Mouse (Mus musculus): ENCODE measurements around the gene Mllt6.

Mllt6 gene

GRCm38 (mm10) chr11:97669268-97669667, 6.1 kb downstream of the Mllt6 start:
- DNase-seq (ENCODE audit: low spot score): no peak

- no peak for DNase-seq (ENCODE audit: low spot score)
Observed at GRCm38 (mm10) chr11:97669829-97670228, 6.6 kb downstream of the Mllt6 start.

- no peak for DNase-seq (ENCODE audit: low spot score)
Observed at GRCm38 (mm10) chr11:97670234-97671176, 7.3 kb downstream of the Mllt6 start.

GRCm38 (mm10) chr11:97671177-97671527, 7.9 kb downstream of the Mllt6 start:
- no peak for DNase-seq (ENCODE audit: low spot score)

GRCm38 (mm10) chr11:97673148-97673547, 9.9 kb downstream of the Mllt6 start:
- DNase-seq (ENCODE audit: low spot score): no peak

GRCm38 (mm10) chr11:97676050-97676754, 13.0 kb downstream of the Mllt6 start:
- no peak for DNase-seq (ENCODE audit: low spot score)

- DNase-seq (ENCODE audit: low spot score): no peak
Observed at GRCm38 (mm10) chr11:97677381-97677780, 14.2 kb downstream of the Mllt6 start.

GRCm38 (mm10) chr11:97677842-97678241, 14.6 kb downstream of the Mllt6 start:
- no peak for DNase-seq (ENCODE audit: low spot score)

- no peak for DNase-seq (ENCODE audit: low spot score)
Observed at GRCm38 (mm10) chr11:97678301-97678700, 15.1 kb downstream of the Mllt6 start.

GRCm38 (mm10) chr11:97680430-97680829, 17.2 kb downstream of the Mllt6 start:
- no peak for DNase-seq (ENCODE audit: low spot score)

GRCm38 (mm10) chr11:97682504-97683055, 19.4 kb downstream of the Mllt6 start:
- DNase-seq (ENCODE audit: low spot score): no peak

- DNase-seq (ENCODE audit: low spot score): no peak
Observed at GRCm38 (mm10) chr11:97684063-97684680, 21.0 kb downstream of the Mllt6 start.

GRCm38 (mm10) chr11:97684766-97685165, 21.6 kb downstream of the Mllt6 start:
- no peak for DNase-seq (ENCODE audit: low spot score)

GRCm38 (mm10) chr11:97685613-97686321, 22.6 kb downstream of the Mllt6 start, which contains the start of gene Cisd3:
Gene Cisd3, plus strand, starts transcription at chr11:97685826.
- no peak for DNase-seq (ENCODE audit: low spot score)

GRCm38 (mm10) chr11:97686322-97686908, 23.2 kb downstream of the Mllt6 start:
- DNase-seq (ENCODE audit: low spot score): no peak

GRCm38 (mm10) chr11:97687061-97687460, 23.8 kb downstream of the Mllt6 start:
- no peak for DNase-seq (ENCODE audit: low spot score)

GRCm38 (mm10) chr11:97689861-97690260, 26.6 kb downstream of the Mllt6 start:
- DNase-seq (ENCODE audit: low spot score): peak; percentile 54

- no peak for DNase-seq (ENCODE audit: low spot score)
Observed at GRCm38 (mm10) chr11:97694435-97694834, 31.2 kb downstream of the Mllt6 start.

- no peak for DNase-seq (ENCODE audit: low spot score)
Observed at GRCm38 (mm10) chr11:97694921-97695711, 31.9 kb downstream of the Mllt6 start.

- no peak for DNase-seq (ENCODE audit: low spot score)
Observed at GRCm38 (mm10) chr11:97695712-97696401, 32.6 kb downstream of the Mllt6 start.
